Mouse (Mus musculus): ENCODE measurements at regions not wholly inside any gene's neighbourhood (a gene's known extent, or its start where the extent isn't known, plus 50 kb on each side); places are given as distances from the start of the nearest gene placed in this dataset.
"Not testable (repeated sequence)": the region's sequence is repeated elsewhere in the genome, so short reads cannot be mapped to it uniquely, and the experiment has no call there.

DNA sequence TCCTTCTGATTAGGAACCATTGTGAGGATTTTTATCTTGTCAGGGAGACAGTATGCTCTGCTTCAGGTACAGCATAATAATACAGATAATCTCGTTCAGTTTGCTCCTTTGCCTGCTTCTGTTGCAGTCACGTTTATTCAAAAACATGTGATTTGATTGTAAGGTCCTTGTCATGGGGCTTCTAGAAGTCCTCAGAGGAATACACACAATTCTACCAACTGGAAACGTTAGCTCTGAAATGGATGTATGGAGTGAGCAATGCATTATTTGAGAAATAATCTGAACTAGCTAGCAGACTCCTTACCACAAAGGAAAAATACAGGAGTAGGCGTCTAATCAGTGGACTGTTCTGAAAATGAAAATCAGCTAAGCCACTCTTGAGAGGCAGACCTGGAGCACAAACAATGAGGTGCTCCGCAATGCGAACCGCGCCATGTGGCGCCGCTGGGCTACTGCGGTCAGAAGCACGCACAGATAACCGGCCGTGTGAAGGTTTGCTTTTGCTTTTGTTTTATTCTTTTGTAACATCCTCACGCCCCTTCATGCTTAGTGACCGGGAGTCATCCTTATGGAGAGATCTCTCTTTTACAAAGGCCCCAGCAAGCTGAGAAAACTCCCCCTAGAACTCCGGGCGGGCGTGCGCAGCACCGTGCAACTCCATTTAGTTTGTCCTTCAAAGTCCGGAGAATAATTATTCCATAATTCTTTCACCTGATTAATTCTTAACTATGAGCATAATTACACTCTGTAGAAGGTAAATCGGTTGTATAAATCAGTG lies 419.7 kb downstream of the Nova1 start:
- DNase-seq (ENCODE audit: low spot score) = no peak

DNA sequence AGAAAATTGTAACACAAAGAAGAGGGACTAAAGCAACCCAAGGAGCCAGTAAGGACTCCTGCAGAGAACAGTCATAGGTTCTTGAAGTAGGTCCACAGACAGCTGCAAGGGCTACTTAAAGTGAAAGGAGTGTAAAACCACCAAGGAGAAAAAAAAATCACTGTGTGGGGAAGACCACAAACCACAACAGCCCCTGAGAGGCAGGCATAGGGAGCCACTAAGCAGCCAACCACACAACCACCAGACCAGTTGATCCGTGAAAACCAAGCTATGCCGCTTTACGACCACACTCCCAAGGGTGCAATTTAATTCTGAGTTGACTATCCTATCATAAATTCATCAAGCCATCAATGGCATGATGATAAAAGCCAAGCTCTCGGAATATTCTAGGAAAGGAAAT lies 423.5 kb downstream of the Nova1 start:
- no peak for DNase-seq (ENCODE audit: low spot score)

DNA sequence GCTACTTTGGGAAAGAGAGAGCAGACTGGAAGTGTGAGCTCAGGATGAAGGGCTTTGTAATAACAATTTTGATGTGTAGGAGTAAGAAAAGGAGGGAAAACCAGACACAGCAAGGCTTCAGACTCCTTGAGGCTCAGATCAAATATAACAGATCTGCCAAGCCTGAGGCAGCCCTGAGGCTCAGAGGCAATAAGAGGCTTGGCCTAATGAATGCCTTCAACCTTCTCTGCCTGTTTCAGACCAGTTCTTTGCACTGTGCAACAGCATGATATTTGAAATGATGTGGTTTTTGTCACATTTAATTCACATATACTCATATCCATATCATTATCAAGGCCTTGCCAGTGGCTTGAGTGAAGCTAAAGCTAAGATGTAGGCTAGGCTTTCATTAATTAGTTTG lies 425.0 kb downstream of the Nova1 start:
- no peak for DNase-seq (ENCODE audit: low spot score)

DNA sequence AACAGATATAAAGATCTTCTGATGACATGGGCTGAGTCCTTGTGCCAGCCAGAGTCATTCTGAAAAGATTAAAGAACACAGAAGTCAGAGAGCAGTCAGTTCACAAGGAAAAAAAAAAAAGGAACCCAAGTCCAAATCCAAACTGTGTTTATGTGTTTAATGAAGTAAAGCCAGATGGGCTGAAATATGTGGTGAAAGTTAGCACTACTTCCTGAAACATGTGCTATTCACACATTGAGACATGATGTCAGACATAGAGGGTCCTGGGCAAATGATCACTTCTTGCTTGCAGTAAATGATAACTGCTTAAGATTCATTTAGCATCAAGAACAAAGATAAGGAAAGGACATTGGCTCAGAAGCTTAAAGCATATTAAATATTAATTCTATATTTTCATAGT lies 439.8 kb downstream of the Nova1 start:
- DNase-seq (ENCODE audit: low spot score) = no peak

DNA sequence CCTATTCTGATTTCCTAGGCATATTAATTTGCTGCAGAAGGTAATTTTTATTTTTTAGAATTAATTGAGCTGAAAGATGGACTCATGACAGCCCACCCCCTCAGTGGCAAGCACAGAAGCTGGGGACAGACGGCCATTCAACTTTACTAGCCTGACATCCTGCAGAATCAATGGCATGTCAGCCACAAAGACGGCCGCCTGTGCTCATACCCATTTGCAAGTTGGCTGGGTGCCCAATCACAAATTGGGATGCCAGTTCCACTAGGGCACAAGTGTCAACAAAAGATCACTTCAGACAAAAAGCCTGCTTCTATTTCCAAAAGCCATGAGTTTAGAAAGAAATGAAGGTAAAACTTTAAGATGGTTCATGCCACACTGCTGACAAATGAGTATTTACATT lies 447.0 kb downstream of the Nova1 start:
- no peak for DNase-seq (ENCODE audit: low spot score)

DNA sequence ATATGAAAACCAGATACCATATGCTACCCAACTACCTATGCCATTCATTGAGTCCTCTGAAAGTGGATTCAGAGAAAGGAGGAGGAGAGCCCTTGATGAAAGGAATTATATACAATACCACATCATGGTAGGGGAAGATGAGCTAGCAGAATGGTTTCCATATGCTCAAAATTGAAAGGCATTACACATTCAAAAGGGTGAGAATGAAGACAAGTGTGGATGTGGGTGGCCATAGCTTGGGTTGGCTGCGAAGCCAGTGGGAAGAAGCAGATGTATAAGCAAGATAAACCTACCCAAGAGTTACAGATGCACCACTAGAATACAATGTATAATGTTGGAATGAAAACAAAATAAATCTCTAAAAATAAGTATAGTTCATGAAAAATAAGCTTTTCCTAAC lies 485.4 kb downstream of the Nova1 start:
- DNase-seq (ENCODE audit: low spot score) = no peak

DNA sequence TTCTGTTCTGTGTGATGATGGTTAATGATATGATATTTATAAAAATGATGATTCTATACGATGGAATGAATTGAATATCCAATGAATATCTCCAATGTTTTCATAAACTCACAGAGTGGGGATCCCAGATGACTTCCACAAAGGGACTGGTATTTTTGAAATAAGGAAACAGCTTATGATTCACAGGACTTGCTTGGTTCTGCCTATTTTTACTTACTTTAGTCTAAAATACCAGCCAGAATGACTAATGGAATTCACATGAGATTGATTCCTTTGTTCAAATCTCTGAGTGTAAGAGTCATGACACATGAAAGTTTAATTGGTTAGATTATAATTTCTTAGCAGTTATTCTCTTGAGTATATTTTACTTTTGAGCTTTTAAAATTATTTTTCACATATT lies 490.9 kb downstream of the Nova1 start:
- DNase-seq (ENCODE audit: low spot score) = no peak

DNA sequence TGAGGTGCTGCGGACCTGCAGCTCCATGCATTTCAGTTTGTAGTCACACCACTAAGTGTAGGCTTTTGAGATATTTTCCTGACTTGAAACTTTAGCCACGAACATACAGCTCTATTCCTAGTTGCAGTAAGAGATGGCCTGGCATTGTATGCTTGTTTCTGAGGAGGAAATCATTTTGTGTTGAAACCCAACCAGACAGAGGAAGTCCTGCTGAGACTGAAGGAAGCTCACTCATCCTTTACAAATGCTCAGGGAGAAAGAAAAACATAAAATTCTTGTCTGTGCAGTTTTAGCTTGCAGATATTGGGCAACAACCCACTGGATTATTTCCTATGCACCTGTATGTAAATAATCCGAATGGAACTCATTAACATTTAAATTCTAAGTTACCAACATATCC lies 495.5 kb downstream of the Nova1 start:
- no peak for DNase-seq (ENCODE audit: low spot score)

DNA sequence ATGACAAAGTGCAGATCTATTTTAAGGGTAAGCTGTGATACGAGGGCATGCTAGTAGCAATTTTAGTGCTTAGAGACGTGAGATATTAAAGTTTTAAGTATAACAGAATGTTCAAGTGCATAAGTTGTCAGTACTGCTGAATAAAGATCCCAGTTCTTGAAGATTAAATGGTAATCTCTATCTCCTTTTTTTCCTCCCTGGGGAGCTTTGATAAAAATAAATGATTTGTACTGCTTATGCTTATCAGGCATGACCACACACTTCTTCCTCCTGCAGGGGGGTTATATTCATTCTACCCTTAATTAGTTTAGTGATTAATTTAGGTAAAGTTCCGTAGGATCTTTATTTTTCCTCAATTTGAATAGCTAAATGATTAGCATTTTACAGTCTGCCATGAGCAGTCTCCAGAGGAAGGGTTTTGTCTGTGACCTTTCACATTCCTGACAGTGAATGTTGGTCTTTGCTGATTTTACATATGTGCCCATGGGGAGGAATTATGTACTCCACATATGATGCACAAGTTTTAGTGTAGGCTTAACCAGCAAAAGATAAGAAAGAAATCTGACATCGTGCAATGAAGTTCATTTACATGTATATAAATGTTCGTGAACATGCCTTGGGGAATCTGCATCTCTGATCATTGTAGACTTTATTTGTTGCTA lies 515.5 kb downstream of the Nova1 start:
- no peak for DNase-seq (ENCODE audit: low spot score)

DNA sequence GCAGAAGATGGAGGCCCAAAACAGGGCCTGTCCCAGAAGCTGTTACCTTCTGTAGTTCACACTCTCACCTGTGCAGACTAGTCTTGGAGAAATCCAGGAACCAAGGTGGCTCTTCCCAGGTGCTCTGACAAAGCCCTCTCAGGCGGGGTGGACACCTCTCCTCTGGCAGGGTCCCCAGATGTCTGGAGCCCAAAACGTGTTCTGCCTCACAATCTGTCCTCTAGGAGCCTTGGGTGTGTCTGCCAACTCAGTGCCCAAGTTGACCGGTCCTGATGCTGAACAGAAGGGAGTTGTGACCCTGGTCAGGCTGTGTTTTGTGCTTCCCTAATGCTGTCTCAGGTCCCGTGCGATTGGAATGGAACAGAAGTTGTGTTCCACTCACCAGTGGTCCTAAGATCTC lies 519.8 kb downstream of the Nova1 start:
- no peak for DNase-seq (ENCODE audit: low spot score)

DNA sequence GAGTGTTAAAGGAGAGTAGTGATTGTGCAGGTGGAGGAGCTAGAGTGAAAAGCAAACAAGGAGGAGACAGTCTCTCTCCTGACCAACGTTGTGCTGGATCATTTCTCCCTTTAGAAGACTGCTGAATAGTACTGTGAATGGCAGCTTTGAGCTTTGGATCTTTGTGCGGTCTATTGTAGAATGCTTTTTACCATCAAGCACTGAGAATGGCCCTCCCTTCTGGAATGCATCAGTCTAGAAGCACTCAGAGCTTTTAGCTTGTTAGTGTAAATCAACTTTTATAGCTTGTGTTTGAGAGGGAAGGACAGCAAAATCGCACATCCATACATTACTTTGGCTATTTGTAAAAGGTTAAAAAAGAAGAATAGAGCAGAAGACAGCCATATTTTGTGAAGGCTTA lies 534.2 kb downstream of the Nova1 start:
- no peak for DNase-seq (ENCODE audit: low spot score)

DNA sequence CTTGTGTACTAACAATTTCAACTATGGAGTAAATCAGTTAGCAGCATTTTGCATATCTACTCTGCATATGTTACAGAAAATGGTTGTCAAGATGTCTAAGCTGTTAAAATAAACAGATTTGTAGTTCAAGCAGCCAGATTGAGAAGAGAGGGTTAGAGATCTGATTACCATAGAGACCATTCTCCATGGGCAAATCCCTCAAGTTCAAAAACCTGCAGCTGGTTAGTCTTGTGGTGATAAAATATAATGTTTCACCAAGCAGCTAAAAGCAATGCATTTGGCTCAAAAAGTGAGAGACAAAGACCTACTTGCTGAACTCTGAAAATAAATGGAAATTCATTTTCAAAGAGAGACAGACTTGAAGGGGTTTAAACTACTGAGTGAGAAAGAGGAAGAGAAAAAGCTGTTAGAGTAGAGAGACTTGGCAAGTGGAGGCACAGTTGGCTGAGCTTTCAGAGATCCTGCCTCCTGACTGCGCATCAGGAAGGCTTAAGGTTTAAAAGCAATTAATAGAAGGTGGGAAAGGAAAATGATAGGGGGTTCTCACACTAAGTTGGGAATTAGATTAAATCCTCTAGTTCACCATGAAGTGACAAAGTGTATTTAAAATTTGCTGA lies 570.2 kb downstream of the Nova1 start:
- DNase-seq (ENCODE audit: low spot score) = no peak

DNA sequence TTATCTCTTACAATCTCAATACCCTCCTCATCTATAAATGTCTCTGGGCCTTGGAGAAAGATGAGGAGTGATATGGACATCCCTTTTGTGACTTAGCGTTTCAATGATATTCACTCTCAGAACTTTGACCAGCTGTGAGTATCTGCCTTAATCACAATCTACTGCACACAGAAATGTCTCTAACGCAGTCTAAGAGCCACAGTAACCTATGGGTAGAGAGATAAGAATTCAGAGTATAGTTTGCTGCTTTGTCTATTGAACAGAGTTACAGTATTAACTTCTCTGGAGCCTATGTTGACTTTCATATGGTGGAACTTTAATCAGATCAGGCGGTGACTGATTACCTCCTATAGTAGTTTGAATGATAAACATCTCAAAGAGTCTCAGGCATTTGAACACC lies 573.8 kb downstream of the Nova1 start:
- no peak for DNase-seq (ENCODE audit: low spot score)

DNA sequence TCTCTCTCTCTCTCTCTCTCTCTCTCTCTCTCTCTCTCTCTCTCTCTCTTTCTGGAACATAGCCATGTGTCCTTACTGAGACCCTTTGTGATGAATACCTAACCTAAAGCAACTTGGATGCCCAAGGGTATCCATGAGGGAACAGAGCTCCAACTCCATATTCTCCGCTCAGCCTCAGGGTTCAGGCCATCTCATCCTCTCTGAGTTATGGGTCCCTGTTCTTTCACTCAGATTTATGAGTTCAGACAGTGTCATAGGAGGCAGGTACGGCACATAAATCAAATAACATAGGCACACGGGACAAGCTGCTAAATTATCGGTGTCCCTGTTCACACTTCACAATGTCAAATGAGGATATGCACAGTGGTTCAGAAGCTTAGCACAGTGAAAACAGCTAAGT lies 586.4 kb downstream of the Nova1 start:
- DNase-seq (ENCODE audit: low spot score) = no peak

DNA sequence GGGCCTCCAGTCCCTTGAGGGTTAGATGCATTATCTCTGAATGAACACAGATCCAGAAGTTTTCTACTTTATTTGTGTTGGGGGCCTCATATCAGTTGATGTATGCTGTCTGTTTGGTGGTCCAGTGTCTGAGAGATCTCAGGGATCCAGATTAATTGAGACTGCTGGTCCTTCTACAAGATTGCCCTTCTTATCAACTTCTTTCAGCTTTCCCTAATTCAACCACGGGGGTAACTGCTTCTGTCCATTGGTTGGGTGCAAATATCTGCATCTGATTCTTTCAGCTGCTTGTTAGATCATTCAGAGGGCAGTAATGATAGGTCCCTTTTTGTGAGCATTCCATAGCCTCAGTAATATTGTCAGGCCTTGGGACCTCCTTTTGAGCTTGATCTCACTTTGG lies 603.4 kb downstream of the Nova1 start:
- not testable (repeated sequence) for DNase-seq (ENCODE audit: low spot score)

DNA sequence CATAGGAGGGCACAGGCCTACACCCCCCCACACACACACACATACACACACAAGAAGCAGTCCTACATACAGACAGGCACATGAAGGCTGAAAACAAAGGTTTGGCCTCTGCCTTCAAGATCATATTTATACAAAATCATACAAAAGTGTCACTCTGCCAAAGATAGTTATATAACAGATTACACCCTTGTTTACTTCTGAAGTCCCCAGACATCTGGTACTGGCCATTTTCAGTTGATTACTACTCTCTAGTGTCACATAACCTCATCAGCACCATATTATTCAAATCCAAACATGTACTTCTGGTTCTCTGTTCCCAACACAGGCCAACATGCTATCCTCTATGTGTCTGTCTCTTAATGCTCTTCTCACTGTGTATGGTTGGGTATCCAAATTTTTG lies 619.7 kb downstream of the Nova1 start:
- no peak for DNase-seq (ENCODE audit: low spot score)

DNA sequence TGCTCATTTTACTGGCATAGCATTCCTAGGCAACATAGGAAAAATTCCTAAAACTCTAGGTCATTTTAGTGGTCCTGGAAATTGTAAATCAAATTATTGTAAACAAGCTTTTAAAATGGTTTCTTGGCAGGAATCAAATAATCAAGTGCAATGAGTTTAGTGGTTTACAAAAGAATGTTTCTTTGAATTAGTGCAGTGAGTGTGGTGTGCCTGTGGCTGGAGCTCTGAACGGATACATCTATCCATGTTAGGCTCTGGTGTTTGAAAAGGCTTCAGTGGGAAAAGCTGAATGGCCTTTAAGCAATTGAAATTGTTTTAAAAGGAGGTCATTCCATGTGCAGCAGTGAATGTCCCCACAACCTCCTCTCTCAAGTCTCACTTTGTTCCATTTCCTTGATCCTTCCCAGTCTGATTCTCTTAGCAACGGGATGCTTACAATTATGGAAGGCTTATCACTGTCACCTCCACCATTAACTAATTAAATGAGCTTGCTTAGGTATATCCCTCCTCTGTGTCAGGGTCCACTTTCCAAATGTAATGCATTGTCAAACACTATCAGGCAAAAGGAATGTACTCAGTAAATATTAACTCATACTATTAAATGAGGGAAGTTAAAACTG lies 621.1 kb downstream of the Nova1 start:
- DNase-seq (ENCODE audit: low spot score) = no peak

DNA sequence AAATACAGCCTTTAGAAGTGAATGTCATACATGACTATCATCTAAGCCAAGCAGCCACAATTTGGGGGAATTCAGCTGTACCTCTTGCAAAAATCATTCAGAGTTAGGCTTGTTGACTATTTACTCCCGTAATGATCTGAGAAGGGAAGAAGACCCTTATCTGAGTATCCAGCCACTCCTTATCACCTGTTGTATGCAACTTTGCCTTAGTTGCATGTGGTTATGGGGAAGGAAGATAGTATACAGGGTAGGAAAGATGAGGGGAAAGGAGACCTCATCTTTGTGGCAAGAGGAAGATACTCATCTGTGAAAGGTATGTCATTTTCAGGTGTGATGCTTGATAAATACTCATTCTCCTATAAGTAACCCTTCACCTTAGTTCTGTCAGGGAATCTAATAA lies 624.6 kb downstream of the Nova1 start:
- no peak for DNase-seq (ENCODE audit: low spot score)

Measured in adipocyte (in vitro differentiated cells).